Mouse (Mus musculus): ENCODE measurements around the gene Fh1. TPM values are rescaled to one million over a fixed set of nuclear protein-coding genes. Genes with fewer than 3 reads are reported as not detected.
A peak's percentile ranks its signal among the peaks of the same experiment; 100 is the strongest.

Fh1 gene
- polyA plus RNA-seq, 1 experiment from 2014 or later: 85.3 TPM

DNA sequence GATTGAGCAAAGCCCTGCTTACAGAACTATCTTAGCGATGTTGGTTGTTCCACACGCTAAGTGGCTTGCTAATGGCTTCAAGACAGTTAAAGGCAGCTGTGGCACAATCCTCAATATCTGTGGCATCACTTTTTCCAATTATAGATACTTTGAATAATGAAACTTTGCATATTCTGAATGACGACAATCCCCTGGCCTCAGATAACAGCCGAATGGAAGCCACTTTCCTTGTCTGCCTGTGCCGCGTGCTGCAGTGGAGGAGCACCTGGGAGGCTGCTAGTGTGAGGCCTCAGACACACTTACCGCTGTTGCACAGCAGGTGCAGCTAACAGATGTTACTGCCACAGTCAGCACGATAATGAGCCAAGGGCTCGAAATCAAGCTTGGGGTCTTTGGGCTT, 10.4 kb downstream of the Fh1 start:
- H3K27ac ChIP-seq: no peak overlapping the region
- no peak overlapping the region for H3K4me2 ChIP-seq
- DNase-seq (no peak), ATAC-seq (ENCODE audit: low read depth) (no peak)
- H3K9ac ChIP-seq: no peak overlapping the region
- no peaks in the 10 kb centered on the region for H3K27me3 ChIP-seq
- no peaks in the 10 kb centered on the region for H3K4me1 ChIP-seq (replicated peaks)
- H3K9me3 ChIP-seq (replicated peaks): no peaks in the 10 kb centered on the region
- 86% methylated on average over 9 of the region's 9 CpGs for WGBS (ENCODE audit: insufficient replicate concordance)
- peaks cover 73% of the 10 kb centered on the region for H3K36me3 ChIP-seq
- H3K4me3 ChIP-seq (replicated peaks): no peak overlapping the region

DNA sequence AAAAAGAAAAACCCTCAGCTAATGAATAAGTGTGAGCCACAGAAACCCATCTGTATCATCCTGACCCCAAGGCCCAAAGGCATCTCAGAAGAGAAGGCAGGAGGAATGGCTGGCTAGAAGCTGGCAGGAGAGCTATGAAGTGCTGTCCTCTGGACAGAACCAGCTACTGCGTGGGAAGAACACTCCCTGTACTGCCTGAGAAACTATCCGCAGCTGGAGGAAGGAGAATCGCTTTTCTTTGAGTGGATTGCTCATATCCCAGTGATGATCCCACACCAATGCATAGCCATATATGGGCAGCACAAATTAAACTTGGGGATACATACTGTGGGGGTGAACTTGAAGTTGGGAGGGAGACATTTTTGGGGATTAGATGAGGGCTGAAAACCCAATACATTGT, 16.7 kb downstream of the Fh1 start:
- WGBS (ENCODE audit: insufficient replicate concordance): 86% methylated on average over 3 of the region's 3 CpGs
- peak overlapping the region; percentile 34; the same call in 1 of the 2 replicates for H3K27ac ChIP-seq
- H3K36me3 ChIP-seq: peaks cover 77% of the 10 kb centered on the region

DNA sequence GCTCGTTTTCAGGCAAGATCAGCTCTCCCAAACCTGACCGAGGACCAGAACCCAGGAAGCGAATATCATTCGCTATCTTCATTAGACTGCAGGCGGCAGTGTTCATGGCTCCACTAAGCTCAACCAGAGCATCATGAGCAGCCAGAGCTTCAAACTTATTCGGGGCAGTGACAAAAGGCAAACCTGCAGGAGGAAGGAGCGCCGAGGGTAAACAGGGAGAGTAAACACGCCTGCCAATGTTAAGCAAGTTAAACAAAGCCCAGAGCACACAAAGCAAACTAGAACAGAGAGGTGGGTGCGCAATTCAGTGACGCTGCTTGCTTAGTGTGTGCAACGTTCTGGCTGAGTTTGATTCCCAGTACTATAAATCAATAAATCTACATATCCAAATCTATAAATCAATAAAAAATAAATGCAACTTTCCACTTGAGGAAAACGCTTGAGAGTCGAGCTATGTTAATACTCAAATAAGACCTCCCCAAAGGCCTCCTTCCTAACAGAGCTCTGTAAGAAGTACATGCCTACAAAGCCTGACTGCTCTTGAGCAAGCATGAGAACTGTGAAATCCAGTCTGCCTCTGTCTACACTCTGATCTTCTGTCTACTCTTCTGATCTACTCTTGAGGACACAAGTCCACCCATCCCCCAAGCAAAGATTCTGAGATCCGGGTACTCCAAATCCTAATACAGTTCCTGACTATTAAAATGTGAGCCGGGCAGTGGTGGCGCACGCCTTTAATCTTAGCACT, 17.4 kb downstream of the Fh1 start:
- H3K4me1 ChIP-seq (replicated peaks): peaks cover 4% of the 10 kb centered on the region; the same call in 1 of the 2 replicates
- ATAC-seq (ENCODE audit: low read depth) (peak; percentile 81), DNase-seq (no peak)
- 79% methylated on average over 18 of the region's 18 CpGs for WGBS (ENCODE audit: insufficient replicate concordance)
- no peaks in the 10 kb centered on the region for H3K9me3 ChIP-seq (replicated peaks)
- H3K4me2 ChIP-seq: no peak overlapping the region
- no peaks in the 10 kb centered on the region for H3K27me3 ChIP-seq
- peaks cover 79% of the 10 kb centered on the region for H3K36me3 ChIP-seq
- H3K9ac ChIP-seq: no peak overlapping the region
- peak overlapping the region; percentile 34; the same call in 1 of the 2 replicates for H3K27ac ChIP-seq
- H3K4me3 ChIP-seq (replicated peaks): no peak overlapping the region

More for the DNA sequence above, 16.7 kb downstream of the Fh1 start:
- Histone ChIP-seq H3K9ac (no peak overlapping the region), H3K9me3 (replicated peaks) (no peaks in the 10 kb centered on the region), H3K4me3 (replicated peaks) (no peak overlapping the region), H3K4me1 (replicated peaks) (peaks cover 4% of the 10 kb centered on the region; the same call in 1 of the 2 replicates), H3K27me3 (no peaks in the 10 kb centered on the region), H3K4me2 (no peak overlapping the region)
- no peak for ATAC-seq (ENCODE audit: low read depth)
- DNase-seq: no peak

DNA sequence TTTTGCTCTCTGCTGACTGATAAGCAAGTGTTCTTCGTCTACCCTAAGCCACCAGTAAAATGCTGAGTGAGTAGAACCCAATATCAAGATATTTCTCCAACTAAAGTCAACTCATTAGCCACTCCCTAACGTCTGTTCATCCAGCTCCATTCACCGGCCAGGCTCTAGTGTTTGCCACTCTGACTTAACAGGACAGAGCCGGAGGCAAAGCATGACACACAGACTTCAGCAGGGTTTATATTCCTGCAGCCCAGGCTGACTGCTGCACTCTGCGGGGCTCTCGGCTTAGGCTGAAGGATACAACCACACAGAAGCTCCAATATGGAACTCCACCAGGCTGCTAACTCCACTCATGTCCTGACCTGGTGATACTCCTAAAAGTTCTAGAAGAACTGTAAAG, 18.1 kb downstream of the Fh1 start:
- H3K9me3 ChIP-seq (replicated peaks): no peaks in the 10 kb centered on the region
- H3K9ac ChIP-seq: no peak overlapping the region
- no peak overlapping the region for H3K4me2 ChIP-seq
- H3K27me3 ChIP-seq: no peaks in the 10 kb centered on the region
- H3K36me3 ChIP-seq: peaks cover 79% of the 10 kb centered on the region
- no peak overlapping the region for H3K4me3 ChIP-seq (replicated peaks)
- H3K4me1 ChIP-seq (replicated peaks): peaks cover 4% of the 10 kb centered on the region; the same call in 1 of the 2 replicates
- peak; percentile 30 for ATAC-seq (ENCODE audit: low read depth)
- DNase-seq: no peak
- H3K27ac ChIP-seq: peak overlapping the region; percentile 23; the same call in 1 of the 2 replicates
- WGBS (ENCODE audit: insufficient replicate concordance): 68% methylated on average over 6 of the region's 6 CpGs

DNA sequence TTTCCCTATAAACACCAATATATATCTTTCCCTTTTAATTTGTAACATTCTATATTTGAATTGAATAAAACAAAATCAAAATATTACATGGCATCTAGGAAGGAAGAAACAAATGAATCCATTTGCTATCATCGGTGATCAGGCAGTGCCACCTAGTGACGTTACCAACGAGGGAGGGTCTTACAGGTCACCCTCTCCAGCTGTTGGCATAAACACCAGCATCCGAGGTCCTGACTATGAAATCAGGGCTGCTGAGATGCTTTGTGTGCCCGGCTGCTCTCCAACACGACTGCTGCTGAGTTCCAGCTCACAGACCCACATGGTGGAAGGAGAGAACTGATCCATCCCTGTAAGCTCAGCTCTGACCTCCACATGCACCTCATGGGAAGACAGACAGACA, 22.0 kb downstream of the Fh1 start:
- Histone ChIP-seq H3K9me3 (replicated peaks) (no peaks in the 10 kb centered on the region), H3K9ac (no peak overlapping the region), H3K4me2 (no peak overlapping the region), H3K4me1 (replicated peaks) (peaks cover 4% of the 10 kb centered on the region; the same call in 1 of the 2 replicates), H3K27ac (no peak overlapping the region), H3K27me3 (no peaks in the 10 kb centered on the region), H3K36me3 (peaks cover 65% of the 10 kb centered on the region), H3K4me3 (replicated peaks) (no peak overlapping the region)
- 72% methylated on average over 6 of the region's 6 CpGs for WGBS (ENCODE audit: insufficient replicate concordance)
- ATAC-seq (ENCODE audit: low read depth): no peak
- no peak for DNase-seq

DNA sequence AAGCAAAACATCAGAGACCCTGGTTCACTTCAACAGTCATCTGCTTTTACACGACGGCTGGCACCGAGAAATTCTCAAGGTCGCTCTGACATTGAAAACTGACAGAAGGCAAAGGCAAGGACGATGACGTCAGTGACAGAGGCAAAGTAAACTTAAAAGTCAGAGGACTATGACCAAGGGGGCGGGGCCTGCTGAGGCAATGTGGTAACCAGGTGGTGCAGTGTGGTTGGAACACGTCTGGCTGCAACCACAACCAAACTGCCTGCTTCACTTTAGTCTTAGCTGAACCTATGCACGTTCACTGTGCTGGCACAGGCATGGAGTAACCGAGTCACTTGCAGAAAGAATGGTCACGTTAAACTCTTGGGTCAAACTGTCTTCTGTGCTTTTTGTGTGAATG, 23.2 kb downstream of the Fh1 start:
- 72% methylated on average over 11 of the region's 11 CpGs for WGBS (ENCODE audit: insufficient replicate concordance)
- Histone ChIP-seq H3K36me3 (peaks cover 54% of the 10 kb centered on the region), H3K9ac (no peak overlapping the region), H3K27me3 (no peaks in the 10 kb centered on the region), H3K4me1 (replicated peaks) (no peaks in the 10 kb centered on the region; the same call in 1 of the 2 replicates), H3K9me3 (replicated peaks) (no peaks in the 10 kb centered on the region), H3K4me3 (replicated peaks) (no peak overlapping the region), H3K4me2 (no peak overlapping the region), H3K27ac (no peak overlapping the region)
- ATAC-seq (ENCODE audit: low read depth) (peak; percentile 62), DNase-seq (no peak)

DNA sequence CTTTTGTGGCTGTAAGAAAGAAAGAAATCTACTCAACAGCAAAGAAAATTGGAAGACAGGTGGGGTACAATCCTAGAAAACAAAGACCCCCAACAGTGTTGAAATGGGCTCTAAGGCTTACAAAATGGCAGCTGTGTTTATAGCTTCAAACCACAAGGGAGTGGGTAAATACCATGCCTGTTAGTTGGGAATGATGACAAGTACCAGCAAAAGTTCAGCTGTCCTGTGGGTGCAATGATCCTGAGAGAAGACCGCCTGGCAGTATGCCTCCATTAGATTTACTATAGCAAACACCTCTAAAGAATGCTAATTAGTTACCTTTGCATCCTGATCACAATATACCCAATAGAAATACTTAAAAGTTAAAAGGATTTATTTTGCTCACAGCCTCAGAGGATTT, 32.6 kb downstream of the Fh1 start:
- DNase-seq: no peak
- H3K4me1 ChIP-seq (replicated peaks): no peaks in the 10 kb centered on the region
- 65% methylated on average over 1 of the region's 1 CpGs for WGBS (ENCODE audit: insufficient replicate concordance)
- H3K4me3 ChIP-seq (replicated peaks): no peak overlapping the region
- no peaks in the 10 kb centered on the region for H3K27me3 ChIP-seq
- no peaks in the 10 kb centered on the region for H3K36me3 ChIP-seq
- no peak for ATAC-seq (ENCODE audit: low read depth)
- no peak overlapping the region for H3K4me2 ChIP-seq
- H3K9ac ChIP-seq: no peak overlapping the region
- H3K27ac ChIP-seq: no peak overlapping the region
- no peaks in the 10 kb centered on the region for H3K9me3 ChIP-seq (replicated peaks)

DNA sequence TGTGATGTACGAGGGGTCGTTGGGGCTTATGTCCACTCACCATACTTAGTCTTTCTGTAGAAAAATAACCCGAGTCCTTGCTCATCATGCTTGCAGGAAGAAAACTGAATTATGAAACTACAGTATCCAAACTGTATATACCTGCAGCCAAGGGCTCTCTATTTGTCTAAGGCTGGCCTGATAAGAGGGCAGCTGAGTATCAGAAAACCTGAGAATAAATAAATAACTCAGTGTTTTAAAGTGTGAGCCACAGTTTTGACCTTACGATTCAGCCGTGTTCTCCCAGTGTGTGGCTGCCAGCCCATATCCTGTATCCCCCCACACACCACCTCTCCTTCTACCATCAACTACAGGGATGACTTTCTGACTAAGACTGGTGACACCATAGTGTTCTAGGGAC, 38.8 kb downstream of the Fh1 start:
- Histone ChIP-seq H3K36me3 (no peaks in the 10 kb centered on the region), H3K9ac (no peak overlapping the region), H3K27ac (no peak overlapping the region), H3K4me1 (replicated peaks) (no peaks in the 10 kb centered on the region), H3K27me3 (no peaks in the 10 kb centered on the region), H3K4me2 (no peak overlapping the region), H3K9me3 (replicated peaks) (no peaks in the 10 kb centered on the region), H3K4me3 (replicated peaks) (no peak overlapping the region)
- ATAC-seq (ENCODE audit: low read depth): no peak
- no peak for DNase-seq
- 62% methylated on average over 5 of the region's 5 CpGs for WGBS (ENCODE audit: insufficient replicate concordance)

DNA sequence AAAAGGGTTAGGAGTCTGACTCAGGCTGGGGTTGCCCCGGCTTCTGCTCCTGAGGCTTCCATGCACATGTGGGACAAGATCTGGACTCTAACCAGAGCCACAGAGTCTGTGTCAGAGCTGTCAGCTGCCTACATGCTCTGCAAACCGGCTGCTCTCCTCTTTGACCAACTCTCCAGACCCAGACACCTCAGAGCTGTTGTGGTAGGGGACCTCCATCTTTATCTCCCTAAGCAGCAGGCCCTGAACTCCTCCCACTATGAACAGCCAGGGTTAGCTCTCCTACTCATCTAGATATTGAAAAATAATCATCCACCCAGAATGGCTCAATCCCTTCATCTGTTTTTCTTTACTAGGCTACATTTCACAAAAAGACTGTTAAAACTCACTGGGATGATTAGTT, 40.2 kb downstream of the Fh1 start:
- 51% methylated on average over 2 of the region's 2 CpGs for WGBS (ENCODE audit: insufficient replicate concordance)
- H3K27me3 ChIP-seq: no peaks in the 10 kb centered on the region
- no peak overlapping the region for H3K27ac ChIP-seq
- no peaks in the 10 kb centered on the region for H3K36me3 ChIP-seq
- H3K4me3 ChIP-seq (replicated peaks): no peak overlapping the region
- H3K4me2 ChIP-seq: no peak overlapping the region
- H3K4me1 ChIP-seq (replicated peaks): no peaks in the 10 kb centered on the region
- no peak for DNase-seq
- no peak overlapping the region for H3K9ac ChIP-seq
- ATAC-seq (ENCODE audit: low read depth): no peak
- H3K9me3 ChIP-seq (replicated peaks): no peaks in the 10 kb centered on the region

DNA sequence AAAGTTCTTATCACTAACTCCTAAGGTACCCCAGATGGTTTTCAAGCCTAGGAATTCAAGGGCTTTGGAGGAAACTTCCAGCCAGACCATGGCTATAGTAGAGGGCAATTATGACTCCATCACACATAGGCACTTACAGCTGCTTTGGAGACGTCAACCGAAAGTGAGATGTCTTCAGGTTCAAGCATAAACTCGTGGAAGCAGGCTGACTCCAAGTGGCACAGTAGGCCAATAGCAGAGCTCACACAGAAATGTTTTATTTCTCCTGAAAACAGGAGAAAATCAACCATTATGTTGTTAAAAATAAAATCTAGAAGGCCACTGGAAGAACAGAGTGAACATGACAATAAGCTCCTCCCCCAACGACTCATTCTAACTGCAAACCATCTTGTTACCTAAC, 42.6 kb downstream of the Fh1 start:
- Histone ChIP-seq H3K4me2 (no peak overlapping the region), H3K4me3 (replicated peaks) (no peak overlapping the region), H3K27ac (no peak overlapping the region), H3K9me3 (replicated peaks) (no peaks in the 10 kb centered on the region), H3K27me3 (no peaks in the 10 kb centered on the region), H3K36me3 (no peaks in the 10 kb centered on the region), H3K4me1 (replicated peaks) (no peaks in the 10 kb centered on the region), H3K9ac (no peak overlapping the region)
- DNase-seq (no peak), ATAC-seq (ENCODE audit: low read depth) (no peak)
- WGBS (ENCODE audit: insufficient replicate concordance): 60% methylated on average over 4 of the region's 4 CpGs

DNA sequence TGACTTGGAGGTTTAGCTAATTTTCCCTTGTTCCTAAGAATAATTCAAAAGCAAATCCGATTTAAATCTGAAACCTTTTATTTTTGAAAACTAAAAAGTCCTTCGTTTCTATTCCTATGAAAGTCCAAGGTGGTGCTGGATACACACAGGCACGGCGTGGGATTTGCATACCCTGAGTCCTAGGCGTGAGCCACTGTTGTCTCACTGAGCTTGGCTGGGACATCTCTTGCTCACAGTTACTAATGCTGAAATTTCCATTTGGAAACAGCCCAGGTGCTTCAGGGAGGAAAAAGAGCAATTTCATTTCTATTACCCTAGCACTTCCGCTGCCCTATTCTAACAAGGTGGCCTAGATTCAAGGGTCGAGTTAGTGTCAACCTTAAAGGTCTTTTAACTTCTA, 45.1 kb downstream of the Fh1 start:
- no peak overlapping the region for H3K4me3 ChIP-seq (replicated peaks)
- no peaks in the 10 kb centered on the region for H3K4me1 ChIP-seq (replicated peaks)
- no peaks in the 10 kb centered on the region for H3K9me3 ChIP-seq (replicated peaks)
- no peak overlapping the region for H3K27ac ChIP-seq
- H3K36me3 ChIP-seq: no peaks in the 10 kb centered on the region
- 71% methylated on average over 7 of the region's 7 CpGs for WGBS (ENCODE audit: insufficient replicate concordance)
- no peak overlapping the region for H3K4me2 ChIP-seq
- ATAC-seq (ENCODE audit: low read depth) (no peak), DNase-seq (no peak)
- H3K27me3 ChIP-seq: no peaks in the 10 kb centered on the region
- H3K9ac ChIP-seq: no peak overlapping the region

DNA sequence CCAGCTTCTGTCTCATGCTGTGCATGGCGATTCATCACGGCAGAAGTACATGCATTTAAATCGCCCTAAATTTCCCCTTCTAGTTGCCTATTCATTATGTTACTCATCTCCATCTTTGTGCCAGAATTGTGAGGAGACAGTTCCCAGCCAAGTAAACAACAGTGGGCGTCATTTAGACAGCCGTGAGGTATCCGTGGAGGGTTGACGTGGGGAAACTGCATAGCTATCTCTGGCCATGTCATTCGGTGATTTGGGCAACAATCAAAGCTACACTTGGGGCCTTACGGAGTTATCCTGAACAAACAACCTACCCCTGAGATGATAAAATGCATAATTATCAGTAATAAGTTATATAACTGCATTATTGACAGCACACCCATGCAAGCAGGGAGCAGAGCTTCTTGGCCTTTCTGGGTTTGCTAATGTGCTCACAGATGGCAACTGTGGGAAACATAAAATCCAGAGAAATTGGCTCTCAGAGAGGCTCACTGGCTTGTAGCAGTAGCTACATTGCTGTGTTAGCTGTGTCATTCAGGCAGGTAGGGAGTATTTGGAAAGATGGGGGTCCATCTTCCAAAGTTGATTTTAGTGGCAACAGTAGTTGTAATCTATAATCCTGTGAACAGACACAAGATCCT, 45.7 kb downstream of the Fh1 start:
- ATAC-seq (ENCODE audit: low read depth) (no peak), DNase-seq (no peak)
- Histone ChIP-seq H3K9ac (no peak overlapping the region), H3K4me3 (replicated peaks) (no peak overlapping the region), H3K27ac (no peak overlapping the region), H3K27me3 (no peaks in the 10 kb centered on the region), H3K36me3 (no peaks in the 10 kb centered on the region), H3K9me3 (replicated peaks) (no peaks in the 10 kb centered on the region), H3K4me2 (no peak overlapping the region), H3K4me1 (replicated peaks) (no peaks in the 10 kb centered on the region)
- 71% methylated on average over 9 of the region's 9 CpGs for WGBS (ENCODE audit: insufficient replicate concordance)
